Mouse (Mus musculus): ENCODE data around the gene Plxna4.

DNA sequence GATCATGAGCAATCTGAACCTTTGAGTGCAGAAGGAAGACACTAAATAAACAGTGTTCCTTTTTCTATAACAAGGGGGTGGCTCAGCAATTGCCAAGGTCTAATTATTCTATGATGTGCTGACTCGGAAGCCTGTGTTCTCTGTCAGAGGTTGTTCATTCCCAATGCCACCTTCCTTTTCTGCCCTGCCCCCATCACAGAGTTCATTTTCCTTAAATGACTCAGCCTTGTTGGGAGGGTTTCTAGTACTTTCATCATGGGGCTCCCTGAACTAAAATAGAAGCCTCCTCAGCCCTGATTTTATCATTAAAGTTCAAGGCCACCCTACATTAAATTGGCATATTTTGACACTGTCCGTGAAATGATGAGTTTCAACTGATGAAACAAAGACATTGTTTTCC is 242.0 kb downstream of the Plxna4 start:
- no peak for TF ChIP-seq POLR2A (IDR thresholded peaks at IDR 0.05; ENCODE audit: low read depth, low read length)
- no peak for TF ChIP-seq CTCF (IDR thresholded peaks at IDR 0.05; ENCODE audit: borderline replicate concordance, insufficient read depth, low read length)
